Mouse (Mus musculus) telencephalon, adult 2 months (tissue): ENCODE measurements around the gene Dgkg.

ENCODE experiments used
- DNase-seq: peaks from one replicate; pipeline ENCODE4 v3.0.0-alpha.2; 2011; ENCODE audit warnings: low read depth, low spot score

Gene Dgkg

GRCm38 (mm10) chr16:22547741-22548140 lies 109.3 kb downstream of the Dgkg start:
- DNase-seq: no peak

GRCm38 (mm10) chr16:22545799-22546198 lies 111.2 kb downstream of the Dgkg start:
- no peak for DNase-seq

DNA sequence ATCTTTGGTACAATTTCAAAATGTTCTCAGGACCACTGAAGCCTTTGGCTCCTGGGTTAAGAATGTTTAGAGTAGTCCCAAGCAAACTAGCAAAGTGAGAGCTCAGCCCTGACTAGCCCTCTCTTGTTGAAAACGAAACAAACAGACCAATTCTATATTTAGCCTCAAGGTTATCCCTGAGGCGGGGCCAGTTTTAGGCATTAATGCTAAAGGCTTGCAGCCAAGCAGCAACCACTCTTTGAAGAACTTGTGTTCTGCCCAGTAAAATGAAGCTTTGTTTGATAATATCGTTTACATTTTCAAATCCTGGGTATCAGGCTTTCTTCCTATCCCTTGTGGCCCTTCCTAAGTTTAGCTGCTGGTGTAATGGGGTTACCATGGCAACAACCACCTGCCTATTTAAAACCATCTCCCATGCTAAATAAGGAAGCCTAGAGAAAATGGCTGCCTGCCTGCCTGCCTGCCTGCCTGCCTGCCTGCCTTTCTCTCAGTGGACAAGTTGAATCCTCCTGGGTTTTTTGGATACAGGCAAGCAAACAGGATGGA lies 111.9 kb downstream of the Dgkg start:
- DNase-seq: peak; percentile 94

GRCm38 (mm10) chr16:22542691-22543141 lies 114.3 kb downstream of the Dgkg start:
- DNase-seq: no peak

DNA sequence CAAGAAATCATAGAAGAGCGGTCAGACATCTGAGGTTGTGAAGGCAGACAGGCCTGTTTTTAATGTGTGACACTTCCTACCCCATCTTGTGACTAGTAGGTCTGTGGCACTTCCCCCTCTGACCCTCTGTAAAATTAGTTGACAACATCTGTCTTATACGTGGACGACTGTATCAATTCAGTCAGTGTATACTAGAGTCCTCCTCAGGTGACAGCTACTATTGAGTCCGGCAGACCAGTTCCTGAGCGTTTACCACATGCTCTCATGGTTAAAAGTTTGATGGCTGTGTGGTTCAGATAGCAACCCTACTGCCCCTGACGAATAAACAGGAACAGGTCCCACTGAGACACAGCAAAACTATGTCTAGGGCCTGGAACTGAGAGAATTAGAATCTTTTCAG lies 117.7 kb downstream of the Dgkg start:
- DNase-seq: no peak

DNA sequence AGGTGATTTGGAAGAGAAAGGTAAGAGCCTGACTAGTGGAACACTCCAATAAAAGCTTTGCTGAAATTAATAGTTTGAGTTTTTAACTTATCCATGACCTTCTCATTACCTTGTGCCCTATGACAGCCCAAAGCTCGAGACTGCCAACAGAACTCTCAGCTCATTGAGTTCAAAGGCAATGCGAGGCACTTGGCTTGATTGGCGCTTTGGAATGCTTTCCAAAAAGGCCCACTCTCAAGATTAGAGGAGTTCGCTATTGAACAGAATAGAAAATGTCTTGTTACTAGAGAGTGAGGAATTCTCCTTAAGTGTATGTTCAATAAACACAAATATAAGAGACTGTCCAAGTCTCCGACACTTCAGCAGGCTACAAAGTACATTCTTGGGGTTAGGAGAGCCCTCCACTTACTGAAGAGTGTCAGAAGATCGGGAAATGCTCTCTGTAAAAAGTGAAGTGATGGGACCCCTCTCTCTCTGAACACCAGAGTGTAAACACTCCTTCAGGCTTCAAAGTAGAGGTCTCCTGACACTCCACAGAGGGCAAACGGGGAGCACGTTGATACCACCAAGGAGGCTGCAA lies 120.3 kb downstream of the Dgkg start:
- no peak for DNase-seq

- DNase-seq: no peak
Observed at GRCm38 (mm10) chr16:22533087-22533486, 123.9 kb downstream of the Dgkg start.

DNA sequence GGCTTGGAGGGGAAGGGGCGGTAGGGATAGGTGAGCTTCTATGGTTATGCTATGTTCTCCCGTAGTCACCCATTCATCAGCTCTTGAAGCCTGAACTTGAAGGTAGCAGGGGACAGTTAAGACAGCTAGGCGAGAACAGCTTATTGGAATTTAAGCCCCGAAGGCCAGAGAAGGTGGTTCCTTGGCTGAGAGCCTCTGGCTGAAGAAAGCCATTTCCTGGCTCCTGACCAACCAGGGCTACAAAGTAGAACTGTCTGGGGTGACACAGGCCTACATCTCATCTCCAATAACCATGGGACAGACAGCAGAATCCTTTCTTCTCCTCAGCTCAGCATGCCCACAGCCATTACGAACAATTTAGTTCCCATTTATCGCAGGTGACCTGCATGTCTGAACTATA lies 125.2 kb downstream of the Dgkg start:
- DNase-seq: no peak

DNA sequence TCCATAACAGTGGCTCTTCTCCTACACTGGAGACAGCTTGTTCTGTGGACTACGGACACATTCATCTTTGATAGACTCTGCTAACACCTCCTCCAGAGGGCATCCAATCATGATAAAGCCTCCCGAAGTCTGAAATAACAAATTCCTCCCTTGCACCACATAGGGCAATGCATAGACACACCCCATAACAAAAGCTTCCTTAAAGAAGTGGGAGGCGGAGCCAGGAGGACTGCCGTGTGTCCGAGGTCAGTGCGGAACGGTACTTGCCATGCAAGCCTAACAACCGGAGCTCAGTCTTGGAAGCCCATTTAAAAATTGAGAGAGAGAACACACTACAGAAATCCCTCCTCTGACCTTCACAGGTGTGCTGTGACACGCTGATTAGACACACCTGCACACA lies 126.0 kb downstream of the Dgkg start:
- no peak for DNase-seq

GRCm38 (mm10) chr16:22527499-22527939 lies 129.5 kb downstream of the Dgkg start:
- DNase-seq: no peak

GRCm38 (mm10) chr16:22526386-22526785 lies 130.6 kb downstream of the Dgkg start:
- no peak for DNase-seq

DNA sequence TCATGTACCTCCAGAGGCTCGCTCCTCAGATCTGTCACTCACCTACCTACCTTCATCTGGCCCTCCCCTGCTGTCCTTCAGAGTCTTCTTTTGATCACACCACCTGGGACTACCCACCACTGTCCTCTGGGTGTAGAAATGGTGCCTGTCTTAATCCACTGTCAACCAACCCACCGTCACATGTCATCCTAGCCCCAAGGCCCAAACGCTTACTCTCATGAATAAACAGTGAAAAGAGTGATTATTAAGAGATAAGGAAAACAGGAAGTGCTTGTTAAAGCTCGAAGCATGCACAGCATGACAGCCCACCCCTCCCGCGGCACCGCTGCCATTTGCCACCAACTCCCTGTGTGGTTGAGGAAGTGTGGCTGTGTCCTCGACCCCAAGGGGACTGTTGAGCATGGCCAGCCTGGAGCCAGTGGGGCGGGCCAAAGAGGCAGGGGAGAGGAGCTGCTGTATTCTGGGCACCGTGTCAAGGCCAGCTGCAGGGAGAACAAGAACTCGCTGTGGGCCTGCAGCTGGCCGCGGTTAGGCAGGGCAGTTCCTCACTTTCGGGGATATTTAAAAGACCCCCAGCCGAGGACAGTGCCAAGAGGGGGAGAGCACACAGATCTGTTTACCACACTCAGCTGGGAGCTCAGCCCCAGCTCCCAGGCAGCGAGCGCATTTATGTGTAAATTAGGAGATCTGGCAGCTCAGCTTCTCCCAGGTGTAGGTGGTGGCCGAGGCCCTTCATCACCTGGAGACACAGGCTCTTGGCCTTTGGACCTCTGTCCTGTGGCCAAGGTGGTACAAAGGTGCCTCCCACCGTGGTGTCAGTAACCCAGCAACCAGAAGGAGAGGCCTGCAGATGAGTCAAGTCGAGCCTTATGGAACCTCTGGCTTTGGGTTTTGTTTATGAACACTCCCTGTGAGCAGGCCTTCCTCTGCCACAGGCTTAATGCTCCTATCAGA lies 139.3 kb downstream of the Dgkg start:
- peak; percentile 82 for DNase-seq

DNA sequence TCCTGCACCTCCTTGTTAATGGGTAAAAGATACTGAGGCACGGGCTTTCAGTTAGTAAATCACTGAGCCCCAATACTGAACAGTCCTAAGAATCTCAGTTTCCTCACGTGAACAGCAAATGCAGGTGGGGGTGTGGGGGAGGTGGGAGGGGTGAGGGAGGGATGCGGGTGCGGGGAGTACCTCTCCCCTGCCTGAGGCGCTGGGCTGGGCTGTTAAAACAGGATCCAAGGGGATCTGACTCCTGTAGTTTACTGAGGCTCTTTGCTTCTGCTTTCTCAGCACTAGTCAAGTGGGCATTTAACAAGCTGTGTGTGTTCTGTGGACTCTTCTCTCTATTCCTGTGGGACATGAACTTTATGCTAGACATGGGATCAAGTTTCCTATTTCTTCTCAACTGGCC lies 141.5 kb downstream of the Dgkg start:
- no peak for DNase-seq

DNA sequence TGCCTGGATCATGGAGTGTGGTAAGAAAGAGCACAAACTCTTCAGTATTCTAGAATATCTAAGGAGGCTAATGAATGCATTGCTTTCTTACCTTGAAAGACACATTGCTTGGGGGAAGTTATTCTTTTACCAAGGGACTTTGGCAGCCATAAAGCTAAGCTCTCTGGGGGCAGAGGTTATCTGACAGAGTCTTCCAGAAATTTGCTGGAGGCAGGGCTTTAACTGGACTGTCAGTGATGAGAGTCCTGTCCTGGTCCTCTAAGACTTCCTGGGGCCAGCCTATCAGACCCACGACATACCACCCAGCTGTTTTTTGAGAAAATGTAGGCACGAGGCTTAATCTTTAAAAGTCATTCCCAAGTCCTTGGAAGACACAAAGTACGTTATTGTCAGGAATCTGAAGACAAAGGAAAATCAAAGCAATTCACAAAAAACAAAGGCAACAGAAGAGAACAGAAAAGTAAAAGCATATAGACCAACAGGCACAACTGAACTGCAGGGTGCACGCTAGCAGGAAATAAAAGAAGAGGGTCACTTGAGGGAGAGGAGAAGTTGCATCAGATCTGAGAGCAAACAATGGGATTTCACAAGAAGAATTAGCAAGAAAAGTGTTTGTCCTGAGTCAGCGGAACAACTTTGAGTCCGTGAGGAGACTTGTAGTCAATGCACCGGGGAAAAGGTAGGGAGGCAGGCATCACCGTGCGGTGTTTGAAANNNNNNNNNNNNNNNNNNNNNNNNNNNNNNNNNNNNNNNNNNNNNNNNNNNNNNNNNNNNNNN lies 146.0 kb downstream of the Dgkg start:
- DNase-seq: no peak

DNA sequence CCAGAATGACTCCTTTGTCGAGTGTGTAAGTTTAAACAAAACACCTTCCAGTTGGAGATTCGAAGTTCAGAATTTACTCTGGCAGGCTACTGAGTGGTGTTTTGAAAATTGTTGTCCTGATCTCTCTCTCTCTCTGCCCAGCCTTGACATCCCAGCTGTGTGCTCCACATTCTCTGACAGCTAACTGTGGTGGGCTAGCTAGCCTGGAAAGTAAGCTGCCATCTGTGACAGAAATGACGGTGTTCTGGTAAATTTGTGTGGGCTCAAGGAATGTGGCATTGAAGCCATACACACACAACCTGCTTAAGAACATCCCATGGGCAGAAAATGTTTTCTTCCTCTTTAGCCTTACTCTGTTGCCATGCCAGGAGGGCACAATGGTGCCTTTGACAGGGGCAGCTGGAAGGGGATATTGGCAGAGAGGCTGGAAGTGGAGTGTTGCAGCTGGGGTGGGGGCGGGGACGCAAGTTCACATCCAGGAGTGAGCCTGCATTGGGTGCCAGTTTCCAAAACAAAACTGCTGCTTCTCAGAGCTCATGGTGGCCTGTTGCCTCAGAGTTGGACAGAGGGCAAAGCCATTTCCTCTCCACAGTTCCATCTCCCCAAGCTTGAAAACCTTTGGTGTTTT lies 148.0 kb downstream of the Dgkg start:
- DNase-seq: peak; percentile 50

DNA sequence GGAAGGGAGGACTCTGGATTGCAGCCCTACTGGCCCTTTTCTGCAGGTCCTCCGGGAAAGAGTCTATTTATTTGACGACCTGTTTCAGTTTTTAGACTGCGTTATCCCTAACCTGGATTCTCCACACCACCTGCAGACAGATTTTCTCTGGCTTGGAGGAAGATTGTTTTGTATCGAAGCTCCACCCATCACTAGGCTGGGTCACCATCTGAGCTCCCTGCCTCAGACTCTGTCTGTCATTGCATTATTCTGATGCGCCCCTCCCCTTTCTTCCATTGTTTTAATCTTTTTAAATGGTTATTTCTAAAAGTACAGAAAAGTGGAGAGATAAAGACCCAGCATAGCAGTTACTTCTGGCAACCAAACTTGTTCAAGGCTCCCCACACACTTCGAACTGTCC lies 151.4 kb downstream of the Dgkg start:
- no peak for DNase-seq

DNA sequence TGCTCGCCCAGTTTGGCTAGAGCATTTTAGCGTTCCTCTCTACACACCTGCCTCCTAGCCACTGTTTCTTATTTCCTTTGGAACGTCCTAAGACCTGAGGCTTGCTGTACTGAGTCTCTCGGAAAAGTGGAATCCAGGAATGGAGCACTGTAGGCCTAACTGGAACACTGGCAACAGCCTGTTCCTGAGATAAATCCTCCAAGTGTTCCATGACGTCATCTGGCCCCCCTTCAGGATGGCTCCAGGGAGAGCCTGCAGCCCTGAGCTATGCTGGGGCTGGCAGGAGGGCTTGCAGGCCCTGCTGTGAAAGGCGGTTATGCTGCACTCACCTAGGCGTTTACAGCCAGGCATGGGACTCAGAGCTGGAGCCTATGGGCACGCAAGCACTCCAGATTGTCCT lies 152.2 kb downstream of the Dgkg start:
- peak; percentile 67 for DNase-seq

- DNase-seq: no peak
Observed at GRCm38 (mm10) chr16:22504049-22504448, 153.0 kb downstream of the Dgkg start.

DNA sequence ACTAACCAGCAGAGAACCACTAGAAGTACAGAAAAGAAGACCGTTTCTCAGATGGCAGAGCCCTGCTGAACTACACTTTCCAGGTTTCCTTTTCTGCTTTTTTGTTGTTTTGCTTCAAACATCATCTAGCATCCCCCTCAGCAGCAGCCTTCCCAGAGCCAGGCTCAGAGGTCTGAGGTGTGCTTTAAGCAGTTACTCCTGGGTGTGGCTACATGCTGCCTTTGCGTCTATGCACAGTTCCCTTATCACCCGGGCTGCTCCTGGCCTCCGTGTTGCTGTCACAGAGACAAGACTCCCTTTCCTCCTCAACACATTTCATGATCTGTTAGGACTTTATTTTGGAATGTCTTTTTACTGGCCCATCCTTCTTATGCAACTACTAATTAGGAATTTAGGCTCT lies 153.6 kb downstream of the Dgkg start:
- DNase-seq: no peak

GRCm38 (mm10) chr16:22501855-22502254 lies 155.2 kb downstream of the Dgkg start:
- no peak for DNase-seq

- DNase-seq: no peak
Observed at GRCm38 (mm10) chr16:22500561-22500960, 156.5 kb downstream of the Dgkg start.
